Mouse (Mus musculus) midbrain, embryonic 13.5 days (tissue): Measurements from ENCODE around the gene Sema4b. TPM values are rescaled to one million over a fixed set of nuclear protein-coding genes. Genes with fewer than 3 reads are reported as not detected.

Source experiments
- ATAC-seq: fragments of 200-750 bp; cut with Nextera tagmentation; 2 replicates; pipeline ENCODE4 v1.8.0; 2017; ENCODE audit warnings: mild to moderate bottlenecking, moderate TSS enrichment, moderate library complexity
- H3K27ac ChIP-seq: fragments of 300-500 bp; sonication (generic); 2 replicates; pipeline ENCODE4 v1.5.1; 2015; ENCODE audit warnings: inconsistent platforms, mild to moderate bottlenecking, moderate library complexity
- H3K27me3 ChIP-seq: fragments of 300-500 bp; sonication (generic); 2 replicates; pipeline ENCODE4 v1.6.1; 2015; ENCODE audit warnings: mild to moderate bottlenecking, inconsistent platforms
- H3K36me3 ChIP-seq: fragments of 300-500 bp; sonication (generic); 2 replicates; pipeline ENCODE4 v1.6.1; 2015; ENCODE audit warnings: mild to moderate bottlenecking, inconsistent platforms
- H3K4me1 ChIP-seq: fragments of 300-500 bp; sonication (generic); replicated peaks from 2 replicates; pipeline ENCODE4 v1.6.1; 2015; ENCODE audit warnings: inconsistent platforms
- H3K4me2 ChIP-seq: fragments of 300-500 bp; sonication (generic); replicated peaks from 2 replicates; pipeline ENCODE4 v1.6.1; 2015; ENCODE audit warnings: moderate library complexity, mild to moderate bottlenecking, inconsistent platforms
- H3K4me3 ChIP-seq: fragments of 300-500 bp; sonication (generic); replicated peaks from 2 replicates; pipeline ENCODE4 v1.5.1; 2015; ENCODE audit warnings: mild to moderate bottlenecking, inconsistent platforms
- H3K9ac ChIP-seq: fragments of 300-500 bp; sonication (generic); replicated peaks from 2 replicates; pipeline ENCODE4 v1.6.1; 2015; ENCODE audit warnings: mild to moderate bottlenecking, inconsistent platforms
- H3K9me3 ChIP-seq: fragments of 300-500 bp; sonication (generic); 2 replicates; pipeline ENCODE4 v1.6.1; 2016; ENCODE audit warnings: mild to moderate bottlenecking, inconsistent platforms
- WGBS: fragments of 180-500 bp; shearing (Covaris S2); methylation state at CpG from one replicate; pipeline ENCODE4 v1.1.7; 2015; 5-methylcytosine and 5-hydroxymethylcytosine counted together
- polyA plus RNA-seq: library from polyadenylated mRNA; unstranded; fragments of >200 nt; fragmentation: Nextera tagmentation; extraction: Ambion mirVana; gene quantifications from 2 replicates; pipeline ENCODE4 v1.2.1, GENCODE M21; 2015

Sema4b gene
- polyA plus RNA-seq, 1 experiment from 2014 or later: 24.0 TPM

- peak overlapping the region; percentile 91 for H3K4me2 ChIP-seq
- WGBS: 1% methylated on average over 29 of the region's 29 CpGs
- peaks cover 17% of the 10 kb centered on the region for H3K27me3 ChIP-seq
- peak overlapping the region; percentile 72 for H3K4me3 ChIP-seq
- H3K4me1 ChIP-seq: peaks cover 26% of the 10 kb centered on the region
- peaks cover 15% of the 10 kb centered on the region for H3K36me3 ChIP-seq
- ATAC-seq: no peak; the same call in 1 of the 2 replicates
- no peak overlapping the region for H3K27ac ChIP-seq
- H3K9me3 ChIP-seq: no peaks in the 10 kb centered on the region
- peak overlapping the region; percentile 68 for H3K9ac ChIP-seq
Measured at GRCm38 (mm10) chr7:80231971-80232488, 45.4 kb downstream of the Sema4b start.

DNA sequence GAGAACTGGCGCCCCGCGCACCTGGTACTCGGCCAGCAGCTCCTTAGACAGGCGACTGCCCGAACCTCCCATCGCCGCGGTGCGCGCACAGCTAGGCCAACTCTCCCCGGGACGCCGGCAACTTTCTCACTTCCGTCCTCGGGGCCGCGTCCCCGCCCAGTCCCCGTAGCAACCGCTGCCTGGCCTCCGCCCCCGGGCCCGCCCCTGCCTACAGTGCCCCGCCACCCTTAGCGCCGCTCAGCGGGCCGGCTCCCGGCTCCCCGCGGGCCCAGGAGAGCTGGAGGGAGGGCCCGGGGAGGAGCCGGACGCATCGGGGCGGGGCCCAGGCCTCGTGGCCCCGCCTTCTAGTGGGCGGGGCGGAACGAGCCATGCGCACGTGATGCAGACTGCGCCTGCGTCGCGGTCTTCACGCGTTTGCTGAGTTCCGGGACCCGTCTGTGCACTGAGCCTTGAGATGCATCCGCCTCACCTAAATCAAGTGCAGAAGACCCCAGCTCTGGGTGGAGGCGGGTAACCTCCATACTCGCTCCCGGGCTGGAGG lies 45.9 kb downstream of the Sema4b start, which contains the start of the genes Cib1 and Gdpgp1:
Cib1 (minus strand) TSS at position 325 of the 541 bp plus-strand sequence.
Gdpgp1 (plus strand) TSS at position 377 of the 541 bp plus-strand sequence.
- Histone ChIP-seq H3K4me2 (peak within 1 kb of the TSS; percentile 91), H3K36me3 (peaks cover 10% of the 10 kb centered on the region), H3K9me3 (no peaks in the 10 kb centered on the region), H3K9ac (peak within 1 kb of the TSS; percentile 68), H3K27ac (peak within 1 kb of the TSS; percentile 65; the same call in 1 of the 2 replicates), H3K4me1 (peaks cover 26% of the 10 kb centered on the region), H3K4me3 (peak within 1 kb of the TSS; percentile 72), H3K27me3 (peaks cover 17% of the 10 kb centered on the region)
- 1% methylated on average over 56 of the region's 56 CpGs for WGBS
- ATAC-seq: peak; percentile 97

- Histone ChIP-seq H3K4me1 (peaks cover 26% of the 10 kb centered on the region), H3K27ac (no peak overlapping the region), H3K4me3 (peak overlapping the region; percentile 72), H3K9ac (peak overlapping the region; percentile 68), H3K36me3 (peaks cover 8% of the 10 kb centered on the region), H3K27me3 (peaks cover 17% of the 10 kb centered on the region), H3K9me3 (no peaks in the 10 kb centered on the region), H3K4me2 (peak overlapping the region; percentile 91)
- WGBS: 68% methylated on average over 9 of the region's 9 CpGs
- ATAC-seq: no peak
Measured at GRCm38 (mm10) chr7:80233799-80234198, 47.2 kb downstream of the Sema4b start.

DNA sequence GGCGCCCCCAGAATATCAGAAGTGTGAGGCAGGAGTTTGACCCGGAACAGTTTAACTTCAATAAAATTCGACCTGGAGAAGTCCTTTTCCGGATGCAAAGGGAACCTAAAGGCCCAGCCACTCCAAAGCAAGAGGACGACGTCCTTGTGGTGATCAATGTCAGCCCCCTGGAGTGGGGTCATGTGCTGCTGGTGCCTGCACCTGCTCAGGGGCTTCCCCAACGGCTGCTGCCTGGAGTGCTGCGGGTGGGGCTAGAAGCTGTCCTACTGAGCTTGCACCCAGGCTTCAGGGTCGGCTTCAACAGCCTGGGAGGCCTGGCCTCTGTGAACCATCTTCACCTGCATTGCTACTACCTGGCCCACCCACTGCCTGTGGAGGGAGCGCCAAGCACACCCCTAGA lies 51.9 kb downstream of the Sema4b start:
- Histone ChIP-seq H3K36me3 (peaks cover 32% of the 10 kb centered on the region), H3K9ac (no peak overlapping the region), H3K4me2 (no peak overlapping the region), H3K4me1 (peaks cover 12% of the 10 kb centered on the region), H3K4me3 (no peak overlapping the region), H3K27me3 (no peaks in the 10 kb centered on the region), H3K27ac (no peak overlapping the region), H3K9me3 (no peaks in the 10 kb centered on the region)
- 92% methylated on average over 10 of the region's 10 CpGs for WGBS
- no peak for ATAC-seq

DNA sequence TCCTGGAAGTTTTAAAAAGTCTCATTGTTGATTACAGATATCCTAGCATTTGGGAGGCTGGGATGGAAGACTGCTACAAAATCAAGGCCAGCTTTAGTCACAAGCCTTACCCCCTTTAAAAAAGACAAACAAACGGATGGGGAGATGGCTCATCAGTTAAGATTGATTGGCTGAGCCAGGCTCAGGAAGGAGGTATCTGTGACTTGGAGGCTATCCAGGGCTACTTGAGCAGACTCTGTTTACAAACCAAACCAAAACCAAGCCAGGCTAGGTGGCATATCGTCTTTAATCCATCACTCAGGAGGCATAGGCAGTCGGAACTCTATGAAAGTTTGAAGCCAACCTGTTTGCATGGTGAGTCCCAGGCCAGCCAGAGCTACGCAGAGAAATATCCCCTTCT lies 55.0 kb downstream of the Sema4b start:
- ATAC-seq: no peak
- WGBS: 90% methylated on average over 4 of the region's 4 CpGs
- H3K9me3 ChIP-seq: no peaks in the 10 kb centered on the region

DNA sequence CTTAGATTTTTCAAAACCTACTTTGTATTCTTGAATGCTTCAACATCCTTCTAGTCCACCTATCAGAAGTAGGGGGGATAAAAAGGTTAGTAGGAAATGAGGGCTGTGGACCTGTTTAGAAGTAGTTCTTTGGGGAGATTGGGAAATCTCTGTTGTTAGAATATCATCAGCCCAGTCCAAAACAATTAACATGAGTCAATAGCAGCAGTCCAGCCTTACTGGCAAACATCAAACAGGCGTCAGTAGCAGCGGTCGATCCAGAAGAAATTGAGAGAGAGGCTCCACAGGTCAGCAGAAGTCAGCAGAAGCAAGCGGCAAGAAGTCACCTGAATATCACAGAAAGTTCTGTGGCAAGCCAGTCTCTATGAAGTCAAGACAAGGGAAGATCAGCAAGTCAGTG lies 58.2 kb downstream of the Sema4b start:
- Histone ChIP-seq H3K4me2 (no peak overlapping the region), H3K9me3 (no peaks in the 10 kb centered on the region), H3K27me3 (no peaks in the 10 kb centered on the region), H3K4me1 (no peaks in the 10 kb centered on the region; the same call in 1 of the 2 replicates), H3K4me3 (no peak overlapping the region), H3K36me3 (peaks cover 15% of the 10 kb centered on the region), H3K27ac (no peak overlapping the region), H3K9ac (no peak overlapping the region)
- WGBS: 95% methylated on average over 4 of the region's 4 CpGs
- no peak for ATAC-seq

More for the DNA sequence above, 55.0 kb downstream of the Sema4b start:
- Histone ChIP-seq H3K9ac (no peak overlapping the region), H3K4me2 (no peak overlapping the region), H3K27me3 (no peaks in the 10 kb centered on the region), H3K4me3 (no peak overlapping the region), H3K36me3 (peaks cover 32% of the 10 kb centered on the region), H3K27ac (no peak overlapping the region), H3K4me1 (no peaks in the 10 kb centered on the region; the same call in 1 of the 2 replicates)

- WGBS: under 1% methylated on average over 48 of the region's 48 CpGs
- ATAC-seq: peak; percentile 98
- no peaks in the 10 kb centered on the region for H3K9me3 ChIP-seq
Measured at GRCm38 (mm10) chr7:80246148-80246721, 59.6 kb downstream of the Sema4b start, which contains the start of gene Ttll13. Ttll13 (plus strand) TSS chr7:80246376.

GRCm38 (mm10) chr7:80246859-80247258 lies 60.2 kb downstream of the Sema4b start:
- no peaks in the 10 kb centered on the region for H3K36me3 ChIP-seq
- peaks cover 4% of the 10 kb centered on the region; the same call in 1 of the 2 replicates for H3K27me3 ChIP-seq
- no peaks in the 10 kb centered on the region; the same call in 1 of the 2 replicates for H3K4me1 ChIP-seq
- peak overlapping the region; percentile 89; the same call in 1 of the 2 replicates for H3K27ac ChIP-seq
- H3K4me3 ChIP-seq: peak overlapping the region; percentile 56
- no peaks in the 10 kb centered on the region for H3K9me3 ChIP-seq
- peak overlapping the region; percentile 72; the same call in 1 of the 2 replicates for H3K9ac ChIP-seq
- H3K4me2 ChIP-seq: peak overlapping the region; percentile 58
- 73% methylated on average over 7 of the region's 7 CpGs for WGBS
- no peak for ATAC-seq

More at GRCm38 (mm10) chr7:80246148-80246721, 59.6 kb downstream of the Sema4b start, which contains the start of gene Ttll13:
- Histone ChIP-seq H3K4me2 (peak within 1 kb of the TSS; percentile 58), H3K4me3 (peak within 1 kb of the TSS; percentile 56), H3K27ac (peak within 1 kb of the TSS; percentile 89), H3K36me3 (peaks cover 2% of the 10 kb centered on the region; the same call in 1 of the 2 replicates), H3K9ac (peak within 1 kb of the TSS; percentile 72), H3K27me3 (peaks cover 2% of the 10 kb centered on the region; the same call in 1 of the 2 replicates), H3K4me1 (no peaks in the 10 kb centered on the region; the same call in 1 of the 2 replicates)

DNA sequence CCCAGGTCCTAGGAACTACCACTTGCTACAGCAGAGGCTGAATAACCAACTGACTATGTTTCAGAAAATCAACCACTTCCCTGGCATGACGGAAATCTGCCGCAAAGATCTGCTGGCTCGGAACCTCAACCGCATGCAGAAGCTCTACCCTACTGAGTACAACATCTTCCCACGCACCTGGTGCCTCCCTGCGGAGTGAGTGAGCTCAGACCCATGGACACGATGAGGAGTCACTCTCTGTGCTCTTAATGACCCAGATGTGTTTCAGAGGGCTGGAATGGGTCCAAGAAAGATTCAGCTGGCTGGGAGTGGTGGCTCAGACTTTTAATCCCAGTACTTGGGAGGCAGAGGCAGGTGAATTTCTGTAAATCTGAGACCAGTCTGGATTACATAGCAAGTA lies 65.8 kb downstream of the Sema4b start:
- Histone ChIP-seq H3K27ac (no peak overlapping the region), H3K9me3 (no peaks in the 10 kb centered on the region), H3K27me3 (peaks cover 43% of the 10 kb centered on the region), H3K4me3 (no peak overlapping the region), H3K36me3 (no peaks in the 10 kb centered on the region), H3K4me1 (no peaks in the 10 kb centered on the region), H3K9ac (no peak overlapping the region), H3K4me2 (no peak overlapping the region)
- no peak for ATAC-seq
- 78% methylated on average over 7 of the region's 7 CpGs for WGBS

DNA sequence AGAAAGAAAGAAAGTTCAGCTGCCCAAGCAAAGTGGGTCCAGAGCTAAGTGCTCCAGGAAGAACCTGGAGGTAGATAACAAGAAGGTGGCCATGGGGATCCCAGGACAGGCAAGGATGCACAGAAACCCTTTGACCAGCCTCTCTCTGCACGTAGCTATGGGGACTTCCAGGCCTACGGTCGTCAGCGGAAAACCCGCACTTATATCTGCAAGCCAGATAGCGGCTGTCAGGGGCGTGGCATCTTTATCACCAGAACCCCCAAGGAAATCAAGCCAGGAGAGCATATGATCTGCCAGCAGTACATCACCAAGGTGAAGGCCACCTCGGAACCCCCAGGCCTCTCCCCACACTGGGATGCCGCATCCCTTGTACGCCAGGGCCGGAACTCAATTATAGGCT lies 66.2 kb downstream of the Sema4b start:
- ATAC-seq: no peak
- Histone ChIP-seq H3K4me1 (no peaks in the 10 kb centered on the region), H3K9ac (no peak overlapping the region), H3K36me3 (no peaks in the 10 kb centered on the region), H3K4me3 (no peak overlapping the region), H3K27ac (no peak overlapping the region), H3K9me3 (no peaks in the 10 kb centered on the region), H3K4me2 (no peak overlapping the region), H3K27me3 (peaks cover 46% of the 10 kb centered on the region)
- WGBS: 90% methylated on average over 11 of the region's 11 CpGs

DNA sequence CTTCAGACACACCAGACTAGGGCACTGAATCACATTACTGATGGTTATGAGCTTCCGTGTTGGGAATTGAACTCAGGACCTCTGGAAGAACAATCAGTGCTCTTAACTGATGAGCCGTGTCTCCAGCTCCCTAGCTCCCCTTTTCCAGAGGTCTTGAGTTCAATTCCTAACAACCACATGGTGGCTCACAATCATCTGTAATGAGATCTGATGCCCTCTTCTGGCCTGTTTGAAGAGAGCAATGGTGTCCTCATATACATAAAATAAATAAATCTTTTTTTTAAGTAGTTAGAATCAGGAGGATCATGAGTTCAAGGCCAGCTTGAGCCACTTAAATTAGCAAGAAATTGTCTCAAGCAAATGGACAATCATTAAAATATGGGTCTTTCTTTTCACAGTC lies 69.3 kb downstream of the Sema4b start:
- H3K9ac ChIP-seq: no peak overlapping the region
- H3K36me3 ChIP-seq: no peaks in the 10 kb centered on the region
- no peak for ATAC-seq
- no peak overlapping the region for H3K27ac ChIP-seq
- no peak overlapping the region for H3K4me3 ChIP-seq
- peaks cover 68% of the 10 kb centered on the region for H3K27me3 ChIP-seq
- 78% methylated on average over 2 of the region's 2 CpGs for WGBS
- no peak overlapping the region for H3K4me2 ChIP-seq
- peaks cover 4% of the 10 kb centered on the region; the same call in 1 of the 2 replicates for H3K4me1 ChIP-seq
- H3K9me3 ChIP-seq: no peaks in the 10 kb centered on the region

DNA sequence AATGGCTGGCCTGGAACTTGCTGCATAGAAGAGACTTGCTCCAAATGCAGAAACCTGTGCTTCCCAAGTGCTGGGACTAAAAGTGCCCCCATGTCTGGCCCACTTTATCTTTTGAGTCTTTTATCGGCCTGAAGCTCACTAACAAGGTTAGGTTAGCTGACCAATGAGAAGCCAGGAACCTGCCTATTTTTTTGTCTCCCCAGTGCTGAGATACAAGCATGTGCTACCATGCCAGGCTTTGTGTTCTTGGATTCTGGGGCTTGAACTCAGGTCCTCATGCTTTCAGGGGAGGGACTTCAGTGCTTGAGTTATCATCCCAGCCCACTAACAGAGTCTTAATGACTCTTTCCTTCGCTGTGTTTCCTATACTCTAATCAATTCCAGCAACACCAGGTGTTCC lies 71.1 kb downstream of the Sema4b start:
- Histone ChIP-seq H3K9ac (no peak overlapping the region), H3K9me3 (no peaks in the 10 kb centered on the region), H3K27me3 (peaks cover 57% of the 10 kb centered on the region), H3K36me3 (no peaks in the 10 kb centered on the region), H3K27ac (no peak overlapping the region), H3K4me1 (peaks cover 14% of the 10 kb centered on the region), H3K4me3 (no peak overlapping the region), H3K4me2 (no peak overlapping the region)
- 66% methylated on average over 2 of the region's 2 CpGs for WGBS
- no peak for ATAC-seq
